Mouse (Mus musculus) inflammation-experienced regulatory T-cells, adult 6 months (primary cell): ENCODE data around the gene Dclre1a. TPM values are rescaled to one million over a fixed set of nuclear protein-coding genes. Genes with fewer than 3 reads are reported as not detected.

ENCODE experiments used
- polyA plus RNA-seq, 3 experiments: library from polyadenylated mRNA; unstranded; fragments of 100-300 nt; shearing (Covaris generic); gene quantifications; one replicate each; pipeline ENCODE4 v1.2.1; 2017

Dclre1a gene
- polyA plus RNA-seq, 3 experiments from 2014 or later = 8.0 to 15.1 (median 8.9) TPM

Other genes starting within 250 kb of the Dclre1a start
- not detected for gene Nrap, start 158.2 kb downstream of the Dclre1a start, polyA plus RNA-seq
- gene Casp7, start 151.1 kb downstream of the Dclre1a start, polyA plus RNA-seq = 10 to 100 TPM; 29.6 to 38.3 (median 37.2) TPM
- gene Plekhs1, start 86.6 kb downstream of the Dclre1a start, polyA plus RNA-seq = under 1 TPM in 1 of 3 experiments, not detected in 2; 0.55 TPM
- gene Nhlrc2, start within 50 bp of the Dclre1a start, polyA plus RNA-seq = 1 to 10 TPM; 5.7 to 8.1 (median 7.1) TPM
- gene Adrb1, start 174.0 kb upstream of the Dclre1a start, polyA plus RNA-seq = under 1 TPM in 1 of 3 experiments, not detected in 2; 0.20 TPM